Mouse (Mus musculus) cerebellum, adult 9-11 months (tissue): ENCODE measurements at regions not wholly inside any gene's neighbourhood (a gene's known extent, or its start where the extent isn't known, plus 50 kb on each side); places are given as distances from the start of the nearest gene placed in this dataset.

ENCODE experiments used
- DNase-seq: peaks from one replicate; pipeline ENCODE4 v3.0.0; 2022

GRCm38 (mm10) chr8:77870264-77870663 lies 146.0 kb upstream of the Ednra start:
- no peak for DNase-seq

GRCm38 (mm10) chr8:77872771-77873170 lies 148.5 kb upstream of the Ednra start:
- no peak for DNase-seq

GRCm38 (mm10) chr8:77919776-77920175 lies 195.5 kb upstream of the Ednra start:
- no peak for DNase-seq

- DNase-seq: no peak
Measured at GRCm38 (mm10) chr8:77921868-77922267, 197.6 kb upstream of the Ednra start.

- DNase-seq: no peak
Measured at GRCm38 (mm10) chr8:77947702-77948101, 223.4 kb upstream of the Ednra start.

- DNase-seq: no peak
Measured at GRCm38 (mm10) chr8:77949640-77950039, 225.4 kb upstream of the Ednra start.

GRCm38 (mm10) chr8:77958814-77959372 lies 234.6 kb upstream of the Ednra start:
- DNase-seq: no peak

- no peak for DNase-seq
Measured at GRCm38 (mm10) chr8:77963102-77963698, 238.9 kb upstream of the Ednra start.

GRCm38 (mm10) chr8:77970378-77970777 lies 242.7 kb upstream of the Ttc29 start:
- DNase-seq: no peak

GRCm38 (mm10) chr8:77973714-77974113 lies 239.4 kb upstream of the Ttc29 start:
- DNase-seq: no peak

- no peak for DNase-seq
Measured at GRCm38 (mm10) chr8:77979106-77979505, 234.0 kb upstream of the Ttc29 start.

- no peak for DNase-seq
Measured at GRCm38 (mm10) chr8:77980701-77981100, 232.4 kb upstream of the Ttc29 start.

- DNase-seq: no peak
Measured at GRCm38 (mm10) chr8:77982031-77982430, 231.1 kb upstream of the Ttc29 start.

GRCm38 (mm10) chr8:77983476-77983875 lies 229.6 kb upstream of the Ttc29 start:
- no peak for DNase-seq

- DNase-seq: no peak
Measured at GRCm38 (mm10) chr8:77987237-77987636, 225.9 kb upstream of the Ttc29 start.

GRCm38 (mm10) chr8:77988291-77989056 lies 224.6 kb upstream of the Ttc29 start:
- no peak for DNase-seq

GRCm38 (mm10) chr8:77991050-77991449 lies 222.0 kb upstream of the Ttc29 start:
- DNase-seq: no peak

GRCm38 (mm10) chr8:78000303-78000702 lies 212.8 kb upstream of the Ttc29 start:
- DNase-seq: no peak

GRCm38 (mm10) chr8:78001656-78002055 lies 211.4 kb upstream of the Ttc29 start:
- no peak for DNase-seq

- no peak for DNase-seq
Measured at GRCm38 (mm10) chr8:78002071-78002470, 211.0 kb upstream of the Ttc29 start.

GRCm38 (mm10) chr8:78003888-78004543 lies 209.1 kb upstream of the Ttc29 start:
- DNase-seq: peak; percentile 33

GRCm38 (mm10) chr8:78004891-78005290 lies 208.2 kb upstream of the Ttc29 start:
- no peak for DNase-seq

- DNase-seq: no peak
Measured at GRCm38 (mm10) chr8:78013101-78013500, 200.0 kb upstream of the Ttc29 start.
